Mouse (Mus musculus): ENCODE measurements around the gene Rab12.

DNA sequence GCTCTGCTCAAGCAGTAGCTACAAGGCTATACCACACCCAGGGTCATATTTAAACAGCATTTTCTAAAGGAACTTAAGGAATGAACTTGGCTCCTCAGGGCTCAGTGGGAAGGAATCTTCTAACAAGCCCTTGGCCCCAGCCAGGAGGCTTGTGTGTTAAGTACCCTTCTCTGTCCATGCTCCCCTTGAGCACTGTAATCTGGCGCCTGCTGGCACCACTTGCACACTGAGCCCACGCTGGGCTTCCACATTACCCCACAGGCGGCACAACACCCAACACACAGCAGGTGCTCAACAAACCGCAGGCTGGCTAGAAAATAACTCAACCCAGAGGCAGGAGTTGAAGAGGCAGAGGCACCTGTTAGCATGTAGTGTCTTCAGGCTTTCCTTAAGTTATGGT is 2.6 kb downstream of the Rab12 start:
- TF ChIP-seq POLR2AphosphoS2 (IDR thresholded peaks at IDR 0.05; ENCODE audit: insufficient read length, low read depth) (no peak), POLR2A (IDR thresholded peaks at IDR 0.05; ENCODE audit: insufficient read length, low read depth) (no peak), CEBPB (IDR thresholded peaks at IDR 0.05; ENCODE audit: insufficient read depth, poor library complexity, severe bottlenecking) (no peak), USF1 (IDR thresholded peaks at IDR 0.05; ENCODE audit: low read depth) (no peak), TCF12 (IDR thresholded peaks at IDR 0.05; ENCODE audit: insufficient read depth, poor library complexity, severe bottlenecking) (peak; percentile 33), REST (IDR thresholded peaks at IDR 0.05; ENCODE audit: insufficient read depth, insufficient read length) (no peak), MYOD1 (IDR thresholded peaks at IDR 0.05; ENCODE audit: control insufficient read depth in 1 of 3, insufficient read length in 2 of 3, low read depth in 2 of 3) (peak; percentile 37 to 91 (median 77)), MYOG (IDR thresholded peaks at IDR 0.05; ENCODE audit: control insufficient read depth in 1 of 3, insufficient read depth in 1 of 3, insufficient read length in 2 of 3, low read depth in 2 of 3) (peak; percentile 14 to 93 (median 75))

Data from myocyte (in vitro differentiated cells).